Mouse (Mus musculus) kidney, adult 2 months (tissue): ENCODE results near the gene Iqsec1. TPM values are rescaled to one million over a fixed set of nuclear protein-coding genes. Genes with fewer than 3 reads are reported as not detected.

Source experiments
- DNase-seq: peaks from one replicate; pipeline ENCODE4 v3.0.0; 2021
- H3K27ac ChIP-seq: fragments of 200-500 bp; 2 replicates; pipeline ENCODE4 v1.5.1; 2012; ENCODE audit warnings: low read depth, low read length, control low read depth, inconsistent platforms; ENCODE audit not compliant: insufficient read depth
- H3K27me3 ChIP-seq: fragments of 200-500 bp; replicated peaks from 2 replicates; pipeline ENCODE4 v1.6.1; 2012; ENCODE audit warnings: mild to moderate bottlenecking, moderate library complexity, low read length, inconsistent platforms; ENCODE audit not compliant: control insufficient read depth, insufficient read depth
- H3K36me3 ChIP-seq: fragments of 200-500 bp; 2 replicates; pipeline ENCODE4 v1.6.1; 2012; ENCODE audit warnings: mild to moderate bottlenecking, moderate library complexity, low read length, inconsistent platforms; ENCODE audit not compliant: control insufficient read depth, insufficient read depth
- H3K4me1 ChIP-seq: fragments of 200-500 bp; 2 replicates; pipeline ENCODE4 v1.6.1; 2011; ENCODE audit warnings: low read length; ENCODE audit not compliant: control insufficient read depth, insufficient read depth
- H3K4me3 ChIP-seq: fragments of 200-500 bp; 2 replicates; pipeline ENCODE4 v1.5.1; 2011; ENCODE audit warnings: mild to moderate bottlenecking, low read depth, low read length, control low read depth; ENCODE audit not compliant: insufficient read depth
- CTCF ChIP-seq: fragments of 200-500 bp; conservative IDR thresholded peaks from 2 replicates; pipeline ENCODE4 v1.5.1; 2011; ENCODE audit warnings: low read depth, mild to moderate bottlenecking, control low read depth, low read length, moderate library complexity, mixed read lengths; ENCODE audit not compliant: insufficient read depth, insufficient read length
- POLR2A ChIP-seq: fragments of 200-500 bp; IDR thresholded peaks from one replicate; pipeline ENCODE4 v1.6.1; 2011; ENCODE audit warnings: low read depth, low read length, control low read depth
- WGBS: fragments of 180-500 bp; shearing (Covaris S2); methylation state at CpG from one replicate; pipeline ENCODE4 v1.1.7; 2018; 5-methylcytosine and 5-hydroxymethylcytosine counted together
- polyA plus RNA-seq: library from polyadenylated mRNA; depleted of rRNA; stranded (reverse); fragments of >200 nt; gene quantifications from 2 replicates; pipeline ENCODE4 v1.2.3, GENCODE M21; 2012

The Iqsec1 gene
- polyA plus RNA-seq, 1 experiment, result 149 TPM

DNA sequence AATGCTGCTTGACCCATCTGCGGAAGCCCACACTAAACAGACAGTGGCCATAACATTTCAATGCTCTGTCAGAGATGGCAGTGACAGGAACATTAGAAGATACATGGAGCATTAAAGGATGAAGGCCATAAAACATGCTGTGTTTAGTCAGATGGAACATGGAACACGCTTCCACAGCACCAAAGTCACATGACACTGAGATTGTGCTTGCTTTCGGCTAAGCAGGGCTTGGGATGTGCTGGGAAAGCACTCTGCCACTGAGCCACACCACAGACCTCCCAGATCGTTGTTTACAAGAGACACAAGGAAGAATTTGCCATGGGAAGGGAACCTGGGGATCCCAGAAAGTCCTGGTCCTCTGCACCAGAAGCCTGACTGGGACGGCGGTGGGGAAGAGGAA lies 269.1 kb downstream of the Iqsec1 start:
- Histone ChIP-seq H3K27ac (0 out of 2 replicates have a peak overlapping the region, but pooled peaks have one; percentile 8), H3K27me3 (no peaks in the 10 kb centered on the region), H3K36me3 (no peaks in the 10 kb centered on the region), H3K4me3 (no peak overlapping the region), H3K4me1 (peaks cover 51% of the 10 kb centered on the region)
- TF ChIP-seq POLR2A (no peak), CTCF (no peak)
- WGBS, result 60% methylated on average over 6 of the region's 6 CpGs
- DNase-seq, result peak; percentile 50

DNA sequence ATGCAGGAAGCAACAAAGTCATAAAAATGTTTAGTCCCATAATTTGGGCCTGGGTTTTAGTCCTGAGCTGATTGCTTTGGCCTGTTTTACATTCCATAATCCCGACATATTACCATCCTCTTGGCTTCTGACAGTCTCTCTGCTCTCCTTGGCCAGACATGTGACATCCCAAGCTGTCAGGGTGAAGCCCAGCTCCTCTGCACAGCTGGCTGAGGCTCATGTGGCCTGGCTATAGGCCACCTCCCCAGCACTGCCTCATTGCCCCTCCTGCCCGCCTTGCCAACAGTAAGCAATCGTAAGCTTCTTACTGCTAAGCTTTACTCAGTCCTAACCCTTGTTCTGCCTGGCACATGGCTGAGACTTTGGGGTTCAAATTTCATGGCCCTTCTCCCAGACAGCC lies 270.0 kb downstream of the Iqsec1 start:
- no peak overlapping the region for H3K4me3 ChIP-seq
- no peaks in the 10 kb centered on the region for H3K36me3 ChIP-seq
- WGBS, result 43% methylated on average over 3 of the region's 3 CpGs
- peaks cover 54% of the 10 kb centered on the region for H3K4me1 ChIP-seq
- no peaks in the 10 kb centered on the region for H3K27me3 ChIP-seq
- peak; percentile 41 for DNase-seq
- TF ChIP-seq CTCF (no peak), POLR2A (no peak)
- no peak overlapping the region for H3K27ac ChIP-seq

DNA sequence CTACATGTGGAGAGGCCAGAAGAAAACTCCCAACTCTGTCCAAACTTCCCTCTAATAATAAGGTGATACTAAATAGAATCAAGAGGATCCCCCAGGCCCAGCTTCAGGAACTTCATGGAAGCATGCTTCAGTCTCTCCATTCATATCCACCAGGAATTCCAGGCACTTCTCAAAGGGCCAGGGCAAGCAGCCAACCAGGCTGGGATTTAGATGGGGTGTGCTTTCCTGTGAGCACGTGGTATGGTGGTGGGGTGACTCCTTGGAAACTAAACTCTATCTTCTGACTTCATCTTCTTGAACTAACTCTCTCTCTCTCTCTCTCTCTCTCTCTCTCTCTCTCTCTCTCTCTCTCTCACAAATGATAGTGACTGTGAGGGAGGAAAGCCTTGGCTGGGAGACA lies 270.8 kb downstream of the Iqsec1 start:
- peaks cover 62% of the 10 kb centered on the region for H3K4me1 ChIP-seq
- no peak for TF ChIP-seq POLR2A
- no peak for TF ChIP-seq CTCF
- no peak overlapping the region for H3K4me3 ChIP-seq
- WGBS, result 0% methylated on average over 1 of the region's 1 CpGs
- DNase-seq, result peak; percentile 87
- no peaks in the 10 kb centered on the region for H3K36me3 ChIP-seq
- no peak overlapping the region; the same call in 1 of the 2 replicates for H3K27ac ChIP-seq
- no peaks in the 10 kb centered on the region for H3K27me3 ChIP-seq

DNA sequence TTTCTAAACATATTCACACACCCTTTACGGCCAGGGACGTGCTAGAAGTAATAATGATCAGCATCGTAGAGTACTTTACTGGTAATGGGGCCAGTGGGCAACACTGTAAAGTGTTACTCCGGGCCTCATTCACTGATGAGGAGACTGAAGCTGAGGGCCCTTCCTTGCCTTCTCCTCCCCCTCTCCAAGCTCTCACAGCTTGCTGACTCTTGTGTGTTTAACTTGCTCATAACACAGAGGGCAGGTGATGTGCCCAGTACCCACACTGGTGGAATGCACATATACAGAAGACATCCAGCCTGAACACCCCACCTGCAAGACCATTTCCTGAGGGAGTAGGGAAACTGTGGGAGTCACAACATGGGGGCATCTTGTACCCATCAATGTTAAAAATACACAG lies 271.6 kb downstream of the Iqsec1 start:
- peak overlapping the region; percentile 11; the same call in 1 of the 2 replicates for H3K27ac ChIP-seq
- peaks cover 67% of the 10 kb centered on the region for H3K4me1 ChIP-seq
- WGBS, result 50% methylated on average over 4 of the region's 4 CpGs
- no peaks in the 10 kb centered on the region for H3K27me3 ChIP-seq
- no peak for DNase-seq
- no peak overlapping the region for H3K4me3 ChIP-seq
- H3K36me3 ChIP-seq, result no peaks in the 10 kb centered on the region
- no peak for TF ChIP-seq CTCF

DNA sequence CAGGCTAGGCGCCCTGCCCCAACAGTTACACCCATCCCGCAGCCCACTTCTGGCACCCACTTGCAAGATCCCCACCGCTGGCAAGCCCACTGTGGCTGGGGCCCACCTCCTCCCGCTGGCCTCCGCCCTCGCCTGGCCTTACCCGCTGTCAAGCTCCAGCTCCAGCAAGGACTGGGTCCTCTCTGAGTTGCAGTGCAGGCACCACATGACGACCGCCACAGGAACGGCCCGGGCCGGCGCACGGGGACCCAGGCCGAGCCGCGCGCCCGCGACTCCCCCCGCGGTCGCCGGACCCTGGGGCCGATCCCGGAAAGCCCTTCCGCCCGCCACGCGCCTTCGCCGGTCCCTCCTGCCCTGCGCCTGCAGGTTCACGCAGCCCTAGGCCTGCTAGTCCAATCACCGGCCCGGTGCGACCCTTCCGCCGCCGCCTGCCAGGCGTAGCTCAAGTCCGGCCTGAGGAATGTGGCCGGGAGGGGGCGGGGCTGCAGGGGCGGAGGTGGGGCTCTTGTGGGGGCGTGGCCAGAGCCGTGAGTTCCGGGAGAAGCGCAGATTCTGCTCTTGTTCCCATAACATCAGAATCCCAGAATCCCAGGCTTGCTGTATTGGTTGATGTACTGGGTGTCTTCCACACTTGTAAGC lies 272.3 kb downstream of the Iqsec1 start:
- peak; percentile 95 for DNase-seq
- Histone ChIP-seq H3K27me3 (no peaks in the 10 kb centered on the region), H3K36me3 (no peaks in the 10 kb centered on the region), H3K27ac (peak overlapping the region; percentile 81), H3K4me3 (peak overlapping the region; percentile 88), H3K4me1 (peaks cover 68% of the 10 kb centered on the region)
- under 1% methylated on average over 49 of the region's 49 CpGs for WGBS
- no peak for TF ChIP-seq POLR2A
- TF ChIP-seq CTCF, result no peak

DNA sequence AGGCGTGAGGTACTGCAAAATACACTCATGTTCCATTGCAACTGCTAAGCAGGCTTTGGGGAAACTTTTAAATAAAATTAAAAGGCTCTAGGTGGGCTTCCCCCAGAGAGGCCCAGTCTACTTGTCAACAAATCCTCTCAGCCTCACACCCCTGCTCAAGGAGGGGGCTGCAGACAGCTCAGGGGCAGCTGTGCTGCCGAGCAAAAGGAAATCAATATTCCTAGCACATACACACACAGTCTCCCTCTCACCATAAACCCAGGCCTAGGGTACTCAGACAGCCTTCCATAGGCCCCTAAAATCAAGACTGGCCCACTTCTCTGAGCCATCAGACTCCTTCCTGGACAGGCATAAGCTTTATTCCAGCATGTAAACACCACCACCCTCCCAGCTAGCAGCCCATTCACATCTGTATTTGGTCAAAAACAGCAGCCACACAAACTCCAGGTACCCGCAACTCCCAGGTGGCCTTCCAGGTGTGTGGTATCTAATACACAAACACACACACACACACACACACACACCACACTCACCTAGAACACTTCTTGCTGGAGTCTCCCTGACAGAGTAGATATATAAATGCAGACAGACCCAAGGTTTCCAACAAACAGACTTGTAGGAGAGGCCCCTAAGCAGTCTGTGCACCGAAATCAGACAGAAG lies 273.1 kb downstream of the Iqsec1 start:
- peak overlapping the region; percentile 81; the same call in 1 of the 2 replicates for H3K27ac ChIP-seq
- TF ChIP-seq CTCF, result no peak
- no peak for TF ChIP-seq POLR2A
- DNase-seq, result no peak
- H3K36me3 ChIP-seq, result no peaks in the 10 kb centered on the region
- 43% methylated on average over 4 of the region's 4 CpGs for WGBS
- H3K4me1 ChIP-seq, result peaks cover 67% of the 10 kb centered on the region
- H3K27me3 ChIP-seq, result no peaks in the 10 kb centered on the region
- peak overlapping the region; percentile 88 for H3K4me3 ChIP-seq

DNA sequence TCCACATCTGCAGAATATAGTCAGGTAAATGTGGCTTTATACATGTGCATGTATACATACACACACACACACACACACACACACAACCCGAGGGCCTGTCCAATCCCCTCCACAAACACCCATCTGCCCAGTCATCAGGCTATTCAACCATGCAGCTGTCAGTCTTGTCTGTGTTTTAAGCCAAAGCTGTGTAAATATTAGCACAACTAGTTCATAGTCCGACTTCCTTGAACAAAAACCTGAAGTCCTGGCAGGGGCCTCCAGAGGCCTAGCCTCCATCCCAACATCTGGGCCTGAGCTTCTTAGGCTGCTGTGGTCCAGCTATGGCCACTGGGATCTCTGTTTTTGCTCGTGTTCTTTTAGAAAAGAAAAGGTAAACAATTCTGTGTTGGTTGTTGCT lies 274.8 kb downstream of the Iqsec1 start:
- H3K4me3 ChIP-seq, result no peak overlapping the region
- H3K27me3 ChIP-seq, result no peaks in the 10 kb centered on the region
- peak; percentile 87 for DNase-seq
- WGBS, result 26% methylated on average over 3 of the region's 3 CpGs
- no peaks in the 10 kb centered on the region for H3K36me3 ChIP-seq
- H3K27ac ChIP-seq, result peak overlapping the region; percentile 75
- H3K4me1 ChIP-seq, result peaks cover 65% of the 10 kb centered on the region
- TF ChIP-seq POLR2A (no peak), CTCF (no peak)
